Mouse (Mus musculus): Measurements from ENCODE around the gene Shank2. TPM values are rescaled to one million over a fixed set of nuclear protein-coding genes. Genes with fewer than 3 reads are reported as not detected.
A peak's percentile ranks its signal among the peaks of the same experiment; 100 is the strongest.

The Shank2 gene
- polyA plus RNA-seq, 1 experiment from 2014 or later: 16.1 TPM

DNA sequence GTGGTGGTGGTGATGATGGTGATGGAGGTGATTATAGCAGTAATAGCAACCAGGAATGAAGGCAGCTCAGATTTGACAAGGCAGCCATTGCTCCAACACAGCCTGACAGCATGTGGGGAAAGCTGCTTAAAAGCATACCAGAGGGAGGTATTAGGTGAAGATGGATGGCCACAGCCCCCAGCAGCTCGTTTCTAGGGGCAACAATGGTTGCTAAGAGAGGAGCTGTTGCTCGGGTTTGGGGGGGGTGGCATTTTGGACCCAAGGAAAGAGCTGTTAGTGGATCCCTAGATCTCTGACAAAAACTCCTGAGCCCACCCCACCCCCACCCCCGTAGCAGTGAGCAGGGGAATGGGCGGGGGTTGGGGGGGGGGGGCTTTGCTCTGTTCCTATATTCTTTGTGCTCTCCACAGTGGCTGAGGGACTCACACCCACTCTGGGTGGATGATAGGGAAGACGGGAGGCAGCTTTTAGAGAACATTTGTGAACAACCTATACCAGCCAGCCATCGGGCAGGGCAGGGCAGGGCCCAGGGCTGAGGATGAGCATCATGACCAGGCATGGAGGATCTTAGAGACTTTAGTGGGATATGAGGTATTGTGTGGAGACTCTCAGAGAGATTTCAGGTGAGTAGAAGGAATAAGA is 377.6 kb downstream of the Shank2 start:
- Histone ChIP-seq H3K4me2 (ENCODE audit: low read depth, low read length) (no peak overlapping the region), H3K9me3 (ENCODE audit: control insufficient read depth, low read length) (no peaks in the 10 kb centered on the region), H3K9ac (replicated peaks; ENCODE audit: low read depth, low read length) (no peak overlapping the region), H3K4me1 (ENCODE audit: control insufficient read depth, insufficient read depth, low read length) (peaks cover 12% of the 10 kb centered on the region), H3K36me3 (ENCODE audit: control insufficient read depth, insufficient read depth, low read length) (no peaks in the 10 kb centered on the region), H3K27me3 (ENCODE audit: control insufficient read depth, insufficient read depth, low read length) (no peaks in the 10 kb centered on the region), H3K4me3 (ENCODE audit: low read depth, low read length) (no peak overlapping the region), H3K27ac (ENCODE audit: low read depth, low read length) (no peak overlapping the region)
- 28% methylated on average over 6 of the region's 6 CpGs for WGBS
- ATAC-seq (ENCODE audit: low read depth): peak; percentile 69

DNA sequence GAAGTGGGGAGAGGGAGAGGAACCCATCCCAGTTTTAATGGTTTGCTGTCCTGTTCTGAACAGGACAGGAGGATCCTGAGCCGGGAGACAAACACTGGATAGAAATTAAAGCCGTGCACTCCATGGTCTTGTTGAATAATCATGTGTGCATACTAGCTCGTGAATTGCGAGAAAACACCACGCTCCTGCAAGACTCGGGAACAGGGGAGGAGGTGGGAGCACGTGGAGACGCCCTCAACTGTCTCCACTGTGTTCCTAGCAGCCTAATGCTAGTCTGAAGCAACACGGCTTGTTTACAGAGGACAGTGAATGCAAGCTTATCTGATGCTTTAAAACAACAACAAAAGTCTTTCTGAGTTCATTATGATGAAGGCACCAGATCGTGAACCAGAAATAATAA is 379.9 kb downstream of the Shank2 start:
- Histone ChIP-seq H3K27me3 (ENCODE audit: control insufficient read depth, insufficient read depth, low read length) (no peaks in the 10 kb centered on the region), H3K9me3 (ENCODE audit: control insufficient read depth, low read length) (no peaks in the 10 kb centered on the region), H3K9ac (replicated peaks; ENCODE audit: low read depth, low read length) (no peak overlapping the region), H3K36me3 (ENCODE audit: control insufficient read depth, insufficient read depth, low read length) (no peaks in the 10 kb centered on the region), H3K4me3 (ENCODE audit: low read depth, low read length) (no peak overlapping the region), H3K4me2 (ENCODE audit: low read depth, low read length) (no peak overlapping the region), H3K4me1 (ENCODE audit: control insufficient read depth, insufficient read depth, low read length) (peaks cover 10% of the 10 kb centered on the region), H3K27ac (ENCODE audit: low read depth, low read length) (no peak overlapping the region)
- no peak for ATAC-seq (ENCODE audit: low read depth)
- 81% methylated on average over 10 of the region's 10 CpGs for WGBS

DNA sequence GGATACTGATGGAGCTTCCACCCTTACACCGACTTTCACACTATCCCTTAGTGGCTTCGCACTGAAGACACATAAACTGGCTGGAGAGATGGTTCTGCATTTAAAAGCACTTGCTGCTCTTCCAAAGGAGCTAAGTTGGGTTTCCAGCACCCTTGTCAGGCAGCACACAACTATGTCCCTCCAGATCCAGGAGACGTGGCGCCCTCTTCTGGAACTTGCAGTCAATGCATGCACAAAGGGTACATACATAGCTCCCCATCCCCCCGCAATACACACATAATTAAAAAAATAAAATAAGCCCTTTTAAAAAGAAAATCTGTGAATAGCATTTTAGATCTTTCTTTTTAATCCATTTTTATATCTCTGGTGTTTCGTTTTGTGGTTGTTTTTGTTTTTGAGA is 385.8 kb downstream of the Shank2 start:
- ATAC-seq (ENCODE audit: low read depth): no peak
- Histone ChIP-seq H3K4me3 (ENCODE audit: low read depth, low read length) (no peak overlapping the region), H3K27ac (ENCODE audit: low read depth, low read length) (no peak overlapping the region), H3K36me3 (ENCODE audit: control insufficient read depth, insufficient read depth, low read length) (no peaks in the 10 kb centered on the region), H3K9me3 (ENCODE audit: control insufficient read depth, low read length) (no peaks in the 10 kb centered on the region), H3K27me3 (ENCODE audit: control insufficient read depth, insufficient read depth, low read length) (no peaks in the 10 kb centered on the region), H3K4me2 (ENCODE audit: low read depth, low read length) (no peak overlapping the region), H3K4me1 (ENCODE audit: control insufficient read depth, insufficient read depth, low read length) (no peaks in the 10 kb centered on the region), H3K9ac (replicated peaks; ENCODE audit: low read depth, low read length) (no peak overlapping the region)
- 94% methylated on average over 6 of the region's 6 CpGs for WGBS

DNA sequence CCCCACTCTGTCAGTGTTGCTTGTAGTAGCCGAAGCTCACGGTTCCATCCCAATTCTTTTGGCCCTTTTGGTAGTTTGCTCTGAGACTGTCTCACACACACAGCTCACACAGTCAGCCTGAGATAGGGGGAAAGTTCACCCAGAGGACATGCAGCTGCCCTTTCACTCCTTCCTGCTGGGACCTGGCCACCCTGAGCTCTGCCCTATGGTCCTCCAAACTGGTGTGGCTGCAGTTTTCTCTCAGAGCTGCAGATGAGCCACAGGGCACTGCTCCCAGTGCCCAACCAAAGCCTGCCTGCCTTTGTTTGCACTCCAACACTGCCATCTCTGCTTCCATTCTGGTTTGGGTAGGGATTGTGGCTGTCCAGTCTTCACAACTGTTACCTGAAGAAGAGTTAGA is 388.0 kb downstream of the Shank2 start:
- Histone ChIP-seq H3K4me3 (ENCODE audit: low read depth, low read length) (no peak overlapping the region), H3K9me3 (ENCODE audit: control insufficient read depth, low read length) (no peaks in the 10 kb centered on the region), H3K4me1 (ENCODE audit: control insufficient read depth, insufficient read depth, low read length) (no peaks in the 10 kb centered on the region), H3K9ac (replicated peaks; ENCODE audit: low read depth, low read length) (no peak overlapping the region), H3K27ac (ENCODE audit: low read depth, low read length) (no peak overlapping the region), H3K36me3 (ENCODE audit: control insufficient read depth, insufficient read depth, low read length) (no peaks in the 10 kb centered on the region), H3K4me2 (ENCODE audit: low read depth, low read length) (no peak overlapping the region), H3K27me3 (ENCODE audit: control insufficient read depth, insufficient read depth, low read length) (no peaks in the 10 kb centered on the region)
- WGBS: 88% methylated on average over 2 of the region's 2 CpGs
- ATAC-seq (ENCODE audit: low read depth): no peak

DNA sequence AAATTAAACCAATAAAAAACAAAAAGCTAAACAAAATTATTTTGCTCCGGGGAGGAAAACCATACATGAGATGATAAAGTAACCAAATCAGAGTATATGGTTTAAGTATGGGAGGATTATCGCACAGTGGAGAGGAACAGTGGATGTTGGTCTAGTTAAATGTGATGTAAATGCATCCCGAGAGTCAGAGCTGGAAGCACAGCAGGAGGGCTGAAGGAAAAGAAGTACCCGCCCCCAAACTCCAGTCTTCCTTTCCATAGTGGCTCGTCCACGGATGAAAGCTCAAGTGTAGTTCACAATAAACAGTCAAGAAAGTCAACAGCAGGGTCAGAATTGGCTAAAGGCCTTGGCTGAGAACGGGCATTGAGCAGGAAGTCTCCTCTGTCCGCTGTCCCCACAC is 388.9 kb downstream of the Shank2 start:
- no peaks in the 10 kb centered on the region for H3K4me1 ChIP-seq (ENCODE audit: control insufficient read depth, insufficient read depth, low read length)

DNA sequence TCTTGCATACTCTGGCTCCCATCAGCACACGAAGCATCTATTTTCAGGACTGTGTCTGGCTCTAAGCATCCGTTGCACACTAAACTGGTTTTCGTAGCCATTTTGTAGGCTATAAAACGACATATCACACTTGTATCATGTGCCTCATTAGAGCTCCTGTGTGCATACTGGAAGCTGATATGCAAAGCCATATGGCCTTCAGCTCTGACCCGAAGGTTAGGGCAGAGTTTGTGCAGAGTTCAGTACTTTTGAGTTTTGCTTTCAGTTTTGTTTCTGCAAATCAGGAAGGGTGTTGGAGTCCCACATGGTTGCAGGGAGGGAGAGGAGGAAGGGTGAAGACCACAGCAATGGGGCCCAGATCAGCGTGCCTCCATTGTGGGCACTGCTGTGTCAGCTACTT is 390.0 kb downstream of the Shank2 start:
- no peak overlapping the region for H3K9ac ChIP-seq (replicated peaks; ENCODE audit: low read depth, low read length)
- WGBS: 86% methylated on average over 6 of the region's 6 CpGs
- no peak overlapping the region for H3K27ac ChIP-seq (ENCODE audit: low read depth, low read length)
- H3K27me3 ChIP-seq (ENCODE audit: control insufficient read depth, insufficient read depth, low read length): no peaks in the 10 kb centered on the region
- H3K4me1 ChIP-seq (ENCODE audit: control insufficient read depth, insufficient read depth, low read length): no peaks in the 10 kb centered on the region
- no peak overlapping the region for H3K4me3 ChIP-seq (ENCODE audit: low read depth, low read length)
- H3K4me2 ChIP-seq (ENCODE audit: low read depth, low read length): no peak overlapping the region
- no peak for ATAC-seq (ENCODE audit: low read depth)
- no peaks in the 10 kb centered on the region for H3K36me3 ChIP-seq (ENCODE audit: control insufficient read depth, insufficient read depth, low read length)
- no peaks in the 10 kb centered on the region for H3K9me3 ChIP-seq (ENCODE audit: control insufficient read depth, low read length)

More for the DNA sequence above, 388.9 kb downstream of the Shank2 start:
- Histone ChIP-seq H3K4me3 (ENCODE audit: low read depth, low read length) (no peak overlapping the region), H3K27me3 (ENCODE audit: control insufficient read depth, insufficient read depth, low read length) (no peaks in the 10 kb centered on the region), H3K9me3 (ENCODE audit: control insufficient read depth, low read length) (no peaks in the 10 kb centered on the region), H3K9ac (replicated peaks; ENCODE audit: low read depth, low read length) (no peak overlapping the region), H3K27ac (ENCODE audit: low read depth, low read length) (no peak overlapping the region), H3K4me2 (ENCODE audit: low read depth, low read length) (no peak overlapping the region), H3K36me3 (ENCODE audit: control insufficient read depth, insufficient read depth, low read length) (no peaks in the 10 kb centered on the region)
- ATAC-seq (ENCODE audit: low read depth): no peak
- WGBS: 55% methylated on average over 8 of the region's 8 CpGs

DNA sequence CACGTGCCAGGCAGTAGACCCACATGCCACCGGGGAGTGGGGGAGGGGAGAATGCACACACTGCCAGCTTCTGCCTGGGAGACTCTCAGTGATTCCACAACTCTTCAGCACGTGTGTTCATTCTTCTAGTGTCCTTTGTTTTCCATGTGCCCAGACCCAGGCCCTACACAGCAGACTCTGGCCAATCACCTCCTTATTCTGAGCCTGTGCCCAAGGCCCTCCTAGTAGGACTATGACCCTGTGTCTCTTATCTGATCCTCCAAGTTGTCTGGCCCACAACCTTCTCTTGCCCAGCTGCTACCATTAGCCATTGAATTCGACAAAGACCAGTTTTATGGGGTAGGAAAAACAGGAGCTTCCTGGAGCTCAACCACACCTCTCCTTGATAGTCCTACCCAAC is 400.8 kb downstream of the Shank2 start:
- Histone ChIP-seq H3K27me3 (ENCODE audit: control insufficient read depth, insufficient read depth, low read length) (no peaks in the 10 kb centered on the region), H3K4me1 (ENCODE audit: control insufficient read depth, insufficient read depth, low read length) (no peaks in the 10 kb centered on the region), H3K4me3 (ENCODE audit: low read depth, low read length) (no peak overlapping the region), H3K9ac (replicated peaks; ENCODE audit: low read depth, low read length) (no peak overlapping the region), H3K4me2 (ENCODE audit: low read depth, low read length) (no peak overlapping the region), H3K27ac (ENCODE audit: low read depth, low read length) (no peak overlapping the region), H3K36me3 (ENCODE audit: control insufficient read depth, insufficient read depth, low read length) (0 out of 2 replicates have a peak, but pooled peaks cover 3% of the 10 kb centered on the region), H3K9me3 (ENCODE audit: control insufficient read depth, low read length) (no peaks in the 10 kb centered on the region)
- 77% methylated on average over 4 of the region's 4 CpGs for WGBS
- ATAC-seq (ENCODE audit: low read depth): no peak

DNA sequence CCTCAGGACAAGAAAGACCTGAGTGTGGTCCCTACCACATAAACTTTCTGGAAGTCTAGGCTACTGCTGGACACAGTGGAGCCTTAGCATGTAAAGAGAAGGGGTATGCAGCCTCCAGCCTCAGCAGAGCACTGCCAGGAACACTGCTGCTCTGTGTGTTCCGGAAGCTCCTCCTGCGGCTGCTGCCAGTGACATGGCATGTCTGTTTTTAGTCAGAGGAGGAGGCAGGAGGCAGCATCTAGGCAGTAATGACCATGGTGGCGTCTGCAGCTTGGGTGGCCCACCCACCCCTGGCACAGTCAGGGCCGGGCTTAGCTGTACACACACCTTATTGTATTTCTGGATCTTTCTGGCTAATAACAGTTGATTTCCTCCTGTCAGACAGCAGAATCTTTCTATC is 405.9 kb downstream of the Shank2 start:
- H3K4me1 ChIP-seq (ENCODE audit: control insufficient read depth, insufficient read depth, low read length): 0 out of 2 replicates have a peak, but pooled peaks cover 5% of the 10 kb centered on the region
- no peak overlapping the region for H3K4me3 ChIP-seq (ENCODE audit: low read depth, low read length)
- H3K27me3 ChIP-seq (ENCODE audit: control insufficient read depth, insufficient read depth, low read length): no peaks in the 10 kb centered on the region
- WGBS: 77% methylated on average over 4 of the region's 4 CpGs
- no peak overlapping the region for H3K4me2 ChIP-seq (ENCODE audit: low read depth, low read length)
- ATAC-seq (ENCODE audit: low read depth): no peak
- H3K9me3 ChIP-seq (ENCODE audit: control insufficient read depth, low read length): no peaks in the 10 kb centered on the region
- H3K27ac ChIP-seq (ENCODE audit: low read depth, low read length): no peak overlapping the region
- no peak overlapping the region for H3K9ac ChIP-seq (replicated peaks; ENCODE audit: low read depth, low read length)
- peaks cover 11% of the 10 kb centered on the region; the same call in 1 of the 2 replicates for H3K36me3 ChIP-seq (ENCODE audit: control insufficient read depth, insufficient read depth, low read length)

DNA sequence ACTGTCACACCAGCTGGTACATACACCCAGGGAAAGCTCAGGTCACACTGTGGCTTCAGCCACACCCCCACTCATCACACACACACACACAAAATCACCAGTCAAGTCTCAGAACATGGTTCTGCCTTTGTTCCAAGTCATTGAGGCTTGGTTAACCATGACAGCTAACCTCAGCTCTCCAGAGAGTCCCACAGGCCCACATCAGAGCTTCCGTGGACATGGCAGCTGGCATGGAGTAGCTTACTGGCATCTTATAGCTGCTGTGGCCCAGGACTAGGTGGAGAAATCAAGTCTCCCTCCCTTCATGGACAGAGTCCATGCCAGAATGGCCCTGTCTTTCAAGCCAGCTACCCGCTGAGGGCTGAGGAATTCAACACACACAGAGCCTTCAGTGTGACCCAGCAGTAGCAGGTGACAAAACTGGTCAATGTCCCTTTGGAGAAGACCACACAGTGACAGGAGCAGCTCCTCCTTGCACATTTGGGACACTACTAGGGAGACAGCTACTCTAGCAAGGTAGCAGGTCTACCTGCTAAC is 406.8 kb downstream of the Shank2 start:
- no peak overlapping the region for H3K27ac ChIP-seq (ENCODE audit: low read depth, low read length)
- peaks cover 11% of the 10 kb centered on the region; the same call in 1 of the 2 replicates for H3K36me3 ChIP-seq (ENCODE audit: control insufficient read depth, insufficient read depth, low read length)
- ATAC-seq (ENCODE audit: low read depth): no peak
- H3K9ac ChIP-seq (replicated peaks; ENCODE audit: low read depth, low read length): no peak overlapping the region
- no peaks in the 10 kb centered on the region for H3K9me3 ChIP-seq (ENCODE audit: control insufficient read depth, low read length)
- H3K4me1 ChIP-seq (ENCODE audit: control insufficient read depth, insufficient read depth, low read length): 0 out of 2 replicates have a peak, but pooled peaks cover 5% of the 10 kb centered on the region
- H3K4me2 ChIP-seq (ENCODE audit: low read depth, low read length): no peak overlapping the region
- H3K4me3 ChIP-seq (ENCODE audit: low read depth, low read length): no peak overlapping the region
- WGBS: 72% methylated on average over 2 of the region's 2 CpGs
- H3K27me3 ChIP-seq (ENCODE audit: control insufficient read depth, insufficient read depth, low read length): no peaks in the 10 kb centered on the region
